Mouse (Mus musculus) liver, adult 2 months (tissue): ENCODE data around the gene Olfr533.
"Not testable (repeated sequence)": the region's sequence is repeated elsewhere in the genome, so short reads cannot be mapped to it uniquely, and the experiment has no call there.

ENCODE experiments used
- CTCF ChIP-seq: fragments of 200-500 bp; IDR thresholded peaks from 2 replicates; pipeline ENCODE4 v1.5.1; 2011; ENCODE audit warnings: low read depth, low read length, control low read depth
- POLR2A ChIP-seq: fragments of 200-500 bp; IDR thresholded peaks from 2 replicates; pipeline ENCODE4 v1.6.1; 2011; ENCODE audit warnings: low read length, control low read depth; ENCODE audit not compliant: insufficient read depth; ENCODE audit errors: extremely low read depth

DNA sequence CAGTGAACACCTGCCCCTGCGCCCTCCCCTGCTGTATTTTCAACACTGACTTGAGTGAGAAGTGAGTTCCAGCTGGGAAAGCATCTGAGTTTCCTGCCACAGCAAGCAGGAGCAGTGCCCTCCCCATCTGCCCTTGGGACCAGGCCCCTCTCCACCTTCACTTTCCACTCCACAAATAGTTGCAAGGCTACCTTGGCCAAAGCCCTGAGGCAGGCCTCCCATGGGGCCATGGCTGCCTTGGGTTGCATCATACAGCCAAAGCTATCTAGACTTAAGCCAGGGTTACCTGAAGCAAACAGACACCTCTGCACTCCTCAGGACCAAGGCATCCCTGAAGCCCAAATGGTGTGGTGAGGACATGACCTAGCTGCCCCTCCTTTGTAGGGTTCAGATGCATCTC lies at the start of gene Olfr533:
- TF ChIP-seq CTCF, POLR2A: not testable (repeated sequence)
